ENCODE assay signal across 8 mouse cellular contexts in genomic region chr5:76183043-76183749, GRCm38 (mm10). TPM values are rescaled to one million over a fixed set of nuclear protein-coding genes. Genes with fewer than 3 reads are reported as not detected.
DNase-seq lines count a peak whose midpoint lies in the region; ATAC-seq and TF ChIP-seq lines count a peak whose summit lies in the region.

No protein-coding gene starts in this region.

- peaks cover 5% of the 10 kb centered on the region; the same call in 1 of the 2 replicates for H3K4me1 ChIP-seq in cerebellum, adult 2 months (ENCODE audit: control insufficient read depth, insufficient read depth, low read length)
- peaks cover 10% of the 10 kb centered on the region for H3K4me1 ChIP-seq in thymus, adult 2 months (replicated peaks; ENCODE audit: control insufficient read depth, insufficient read depth, low read length)
- H3K4me1 ChIP-seq in limb, embryonic 14.5 days (ENCODE audit: control insufficient read depth, insufficient read depth, low read length): peaks cover 16% of the 10 kb centered on the region
- peaks cover 3% of the 10 kb centered on the region; the same call in 1 of the 2 replicates for H3K4me1 ChIP-seq in stomach, postnatal 0 days (replicated peaks; ENCODE audit: control insufficient read depth, insufficient read depth)

- H3K27ac ChIP-seq in cerebellum, adult 2 months (ENCODE audit: insufficient read depth, low read length): no peak overlapping the region
- no peak overlapping the region for H3K27ac ChIP-seq in thymus, adult 2 months (ENCODE audit: control insufficient read depth, insufficient read depth, low read length)
- peak overlapping the region; percentile 97 for H3K27ac ChIP-seq in limb, embryonic 14.5 days (replicated peaks; ENCODE audit: low read depth, low read length)
- no peak overlapping the region for H3K27ac ChIP-seq in stomach, postnatal 0 days (replicated peaks)

- no peak for TF ChIP-seq CTCF in cerebellum, adult 2 months (IDR thresholded peaks at IDR 0.05; ENCODE audit: borderline replicate concordance, insufficient read depth, low read depth, low read length)
- TF ChIP-seq CTCF in thymus, adult 2 months (IDR thresholded peaks at IDR 0.05; ENCODE audit: borderline replicate concordance, control insufficient read depth, extremely low read depth, insufficient read depth, low read length, poor library complexity): no peak
- no peak for TF ChIP-seq CTCF in stomach, postnatal 0 days (IDR thresholded peaks at IDR 0.05; ENCODE audit: low read depth)

- H3K4me3 ChIP-seq in cerebellum, adult 2 months (replicated peaks; ENCODE audit: insufficient read depth, low read depth, low read length): peak overlapping the region; percentile 61
- H3K4me3 ChIP-seq in thymus, adult 2 months (ENCODE audit: control insufficient read depth, insufficient read depth, low read length): peak overlapping the region; percentile 65
- H3K4me3 ChIP-seq in limb, embryonic 14.5 days (replicated peaks; ENCODE audit: low read length): peak overlapping the region; percentile 94
- peak overlapping the region; percentile 91 for H3K4me3 ChIP-seq in stomach, postnatal 0 days (ENCODE audit: low read depth, low read length)

- H3K27me3 ChIP-seq in cerebellum, adult 2 months (ENCODE audit: control insufficient read depth, insufficient read depth, low read length): no peaks in the 10 kb centered on the region
- H3K27me3 ChIP-seq in thymus, adult 2 months (ENCODE audit: control insufficient read depth, insufficient read depth, low read length): no peaks in the 10 kb centered on the region
- H3K27me3 ChIP-seq in limb, embryonic 14.5 days (ENCODE audit: control insufficient read depth, insufficient read depth, low read length): no peaks in the 10 kb centered on the region
- no peaks in the 10 kb centered on the region for H3K27me3 ChIP-seq in stomach, postnatal 0 days (ENCODE audit: control insufficient read depth, insufficient read depth, low read length)

- H3K4me2 ChIP-seq in limb, embryonic 14.5 days (replicated peaks; ENCODE audit: low read depth, low read length, severe bottlenecking): peak overlapping the region; percentile 52
- H3K4me2 ChIP-seq in stomach, postnatal 0 days (replicated peaks; ENCODE audit: low read depth): peak overlapping the region; percentile 45

- peak overlapping the region; percentile 96 for H3K9ac ChIP-seq in limb, embryonic 14.5 days (ENCODE audit: low read depth, low read length, severe bottlenecking)
- no peak overlapping the region for H3K9ac ChIP-seq in stomach, postnatal 0 days (ENCODE audit: low read length)

- WGBS in cerebellum, adult 2 months: 38% methylated on average over 17 of the region's 17 CpGs
- WGBS in thymus, adult 2 months: 34% methylated on average over 17 of the region's 17 CpGs
- 39% methylated on average over 17 of the region's 17 CpGs for WGBS in limb, embryonic 14.5 days
- 33% methylated on average over 17 of the region's 17 CpGs for WGBS in stomach, postnatal 0 days

- DNase-seq in cerebellum, adult 2 months: no peak
- DNase-seq in cerebellum, adult 8-10 months: no peak
- no peak for DNase-seq in thymus, adult 2 months
- no peak for DNase-seq in thymus, adult 18-20 months
- DNase-seq in limb, embryonic 14.5 days (ENCODE audit: low spot score): no peak
- no peak for DNase-seq in stomach, postnatal 0 days (ENCODE audit: low spot score)
- no peak for DNase-seq in urinary bladder, postnatal 36 days (ENCODE audit: low spot score in 2 of 2)
- DNase-seq in cerebellum, adult 9-10 months: no peak

- TF ChIP-seq POLR2A in cerebellum, adult 2 months (IDR thresholded peaks at IDR 0.05; ENCODE audit: borderline replicate concordance, insufficient read depth, low read length): no peak
- no peak for TF ChIP-seq POLR2A in thymus, adult 2 months (IDR thresholded peaks at IDR 0.05; ENCODE audit: control insufficient read depth, extremely low read depth, insufficient read depth, low read length, poor library complexity)
- TF ChIP-seq POLR2A in limb, embryonic 14.5 days (IDR thresholded peaks at IDR 0.05; ENCODE audit: borderline replicate concordance, extremely low read depth, insufficient read depth, insufficient read length): no peak

- no peak for TF ChIP-seq EP300 in stomach, postnatal 0 days (optimal IDR thresholded peaks at IDR 0.05)

- peak; percentile 42 for ATAC-seq in limb, embryonic 14.5 days (ENCODE audit: low FRiP score, low read depth)
- ATAC-seq in stomach, postnatal 0 days (ENCODE audit: low FRiP score, low TSS enrichment): peak; percentile 68

- H3K36me3 ChIP-seq in thymus, adult 2 months (ENCODE audit: control insufficient read depth, insufficient read depth, low read length): no peaks in the 10 kb centered on the region
- H3K36me3 ChIP-seq in limb, embryonic 14.5 days (ENCODE audit: control insufficient read depth, insufficient read depth, low read length): peaks cover 4% of the 10 kb centered on the region; the same call in 1 of the 2 replicates
- no peaks in the 10 kb centered on the region for H3K36me3 ChIP-seq in stomach, postnatal 0 days (ENCODE audit: control insufficient read depth, insufficient read depth, low read length)

- H3K9me3 ChIP-seq in limb, embryonic 14.5 days (ENCODE audit: control insufficient read depth, low read length): no peaks in the 10 kb centered on the region
- no peaks in the 10 kb centered on the region for H3K9me3 ChIP-seq in stomach, postnatal 0 days (ENCODE audit: control insufficient read depth, low read length)

RNA-seq across cellular contexts. Expression of gene Tmem165, which starts 0.5 kb away (rescaled TPM):
- 36.7 and 37.5 TPM in 2 replicates for polyA plus RNA-seq in cerebellum, adult 2 months (2012; rRNA removed)
- 63.9 and 94.6 TPM in 2 replicates for polyA plus RNA-seq in thymus, adult 2 months (2012; rRNA removed)
- 160 and 185 TPM in 2 replicates for polyA plus RNA-seq in limb, embryonic 14.5 days (2012; rRNA removed)
- polyA plus RNA-seq in limb, embryonic 14.5 days (2014; fragmentation: Nextera tagmentation; extraction: Ambion mirVana): 147 and 156 TPM in 2 replicates
- 72.3 and 74.3 TPM in 2 replicates for polyA plus RNA-seq in stomach, postnatal 0 days (2015; fragmentation: Nextera tagmentation; extraction: Ambion mirVana)

RNA-seq across cellular contexts. Expression of gene Srd5a3, which starts 43.1 kb away (rescaled TPM):
- polyA plus RNA-seq in cerebellum, adult 2 months (2012; rRNA removed): 19.3 and 19.8 TPM in 2 replicates
- polyA plus RNA-seq in thymus, adult 2 months (2012; rRNA removed): 139 and 150 TPM in 2 replicates
- polyA plus RNA-seq in limb, embryonic 14.5 days (2012; rRNA removed): 32.0 and 33.6 TPM in 2 replicates
- polyA plus RNA-seq in limb, embryonic 14.5 days (2014; fragmentation: Nextera tagmentation; extraction: Ambion mirVana): 30.7 and 31.6 TPM in 2 replicates
- polyA plus RNA-seq in stomach, postnatal 0 days (2015; fragmentation: Nextera tagmentation; extraction: Ambion mirVana): 28.4 and 29.5 TPM in 2 replicates
